Comparison of ENCODE assay signal across 31 mouse cellular contexts in the genomic region with DNA sequence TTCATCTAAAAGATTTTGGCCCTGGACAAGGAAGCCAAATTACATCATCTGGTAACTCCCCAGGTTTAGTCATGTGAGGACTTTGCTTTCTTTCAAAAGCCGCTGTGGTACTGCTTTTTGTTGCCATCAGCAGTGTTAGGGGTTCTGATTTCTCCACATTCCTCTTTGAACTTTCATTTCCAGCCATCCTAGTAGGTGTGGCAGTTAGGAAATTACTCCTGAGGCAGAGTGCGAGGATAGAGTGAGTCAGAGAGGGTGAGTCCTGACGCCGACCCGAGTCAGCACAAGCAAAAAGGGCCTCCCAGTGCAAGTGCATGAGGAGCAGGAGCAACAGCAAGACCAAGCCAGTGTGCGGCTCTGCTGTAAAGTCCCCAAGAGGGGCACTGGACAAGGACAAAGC. TPM values are rescaled to one million over a fixed set of nuclear protein-coding genes. Genes with fewer than 3 reads are reported as not detected.
A peak's percentile ranks its signal among the peaks of the same experiment; 100 is the strongest.
DNase-seq lines count a peak whose midpoint lies in the region; ATAC-seq and TF ChIP-seq lines count a peak whose summit lies in the region.
"Had no signal": no experiment of that assay in that cellular context is flagged by ENCODE, and none has a peak within 500 bp of the region (broad histone marks: within the 10 kb centered on the region; RNA-seq: fewer than 3 reads in every experiment).

No protein-coding gene starts in this region.

- 41% methylated on average over 6 of the region's 6 CpGs for WGBS in small intestine, adult 2 months
- WGBS in hindbrain, postnatal 0 days: 87% methylated on average over 6 of the region's 6 CpGs

- H3K4me1 ChIP-seq in small intestine, adult 2 months (ENCODE audit: control insufficient read depth, insufficient read depth, insufficient read length, low read length): peaks cover 16% of the 10 kb centered on the region; the same call in 1 of the 2 replicates
- H3K4me1 ChIP-seq in hindbrain, postnatal 0 days (ENCODE audit: insufficient read depth, low read length): no peaks in the 10 kb centered on the region
- H3K4me1 ChIP-seq: forebrain, embryonic 10.5 days; hindbrain, embryonic 10.5 days; kidney, embryonic 15.5 days; limb, embryonic 12.5 days; liver, embryonic 12.5 days; neural tube, embryonic 12.5 days; stomach, embryonic 15.5 days had no signal

- no peak for TF ChIP-seq CTCF in small intestine, adult 2 months (IDR thresholded peaks at IDR 0.05; ENCODE audit: extremely low read depth, insufficient read length, insufficient replicate concordance, low read depth, low read length)
- no peak for TF ChIP-seq CTCF in hindbrain, postnatal 0 days (IDR thresholded peaks at IDR 0.05; ENCODE audit: low read depth)

- peak overlapping the region; percentile 93 for H3K27ac ChIP-seq in small intestine, adult 2 months (ENCODE audit: insufficient read depth, low read depth, low read length)
- no peak overlapping the region for H3K27ac ChIP-seq in hindbrain, postnatal 0 days
- H3K27ac ChIP-seq: forebrain, embryonic 10.5 days; hindbrain, embryonic 10.5 days; kidney, embryonic 15.5 days; left cerebral cortex, adult 2 months; limb, embryonic 12.5 days; liver, embryonic 12.5 days; neural tube, embryonic 12.5 days; stomach, embryonic 15.5 days had no signal

- H3K9ac ChIP-seq in hindbrain, postnatal 0 days (replicated peaks; ENCODE audit: low read length): no peak overlapping the region
- H3K9ac ChIP-seq: kidney, embryonic 15.5 days; limb, embryonic 12.5 days; liver, embryonic 12.5 days; liver, postnatal 0 days; neural tube, embryonic 12.5 days; stomach, embryonic 15.5 days had no signal

- DNase-seq in adrenal gland, adult 2 months: peak; percentile 50
- no peak for DNase-seq in adrenal gland, postnatal 14 days
- peak; percentile 48 for DNase-seq in 3134 (ENCODE audit: extremely low read depth, insufficient read length, low spot score)
- DNase-seq in fibroblast of lung, adult 2 months (ENCODE audit: low read depth): peak; percentile 52
- no peak for DNase-seq in T-cell, adult 2 months (ENCODE audit: low spot score)
- DNase-seq in hindbrain, postnatal 0 days (ENCODE audit: low spot score): no peak
- DNase-seq: cerebellum, adult 11 months; cerebellum, adult 9-10 months; cerebellum, postnatal 36 days; heart, postnatal 14 days; kidney, adult 18-20 months; kidney, postnatal 25 days; liver, postnatal 0 days; lung, postnatal 36 days; right cerebral cortex, adult 18-20 months; thymus, postnatal 25 days had no signal

- no peaks in the 10 kb centered on the region for H3K9me3 ChIP-seq in hindbrain, postnatal 0 days (ENCODE audit: low read length)
- H3K9me3 ChIP-seq: forebrain, embryonic 10.5 days; hindbrain, embryonic 10.5 days; kidney, embryonic 15.5 days; limb, embryonic 12.5 days; liver, embryonic 12.5 days; neural tube, embryonic 12.5 days; stomach, embryonic 15.5 days had no signal

- no peak overlapping the region for H3K4me2 ChIP-seq in hindbrain, postnatal 0 days (ENCODE audit: low read depth, low read length)
- H3K4me2 ChIP-seq: kidney, embryonic 15.5 days; limb, embryonic 12.5 days; liver, embryonic 12.5 days; midbrain, embryonic 11.5 days; neural tube, embryonic 12.5 days; stomach, embryonic 15.5 days had no signal

- peaks cover 29% of the 10 kb centered on the region for H3K36me3 ChIP-seq in small intestine, adult 2 months (ENCODE audit: control insufficient read depth, insufficient read depth, low read length)
- peaks cover 11% of the 10 kb centered on the region; the same call in 1 of the 2 replicates for H3K36me3 ChIP-seq in hindbrain, postnatal 0 days (ENCODE audit: insufficient read depth, low read length)

- no peak for ATAC-seq in hindbrain, postnatal 0 days
- ATAC-seq: activated CD4-positive, CD25-positive, alpha-beta regulatory T cell, adult 4 months; CD4-positive, CD25-positive, alpha-beta regulatory T cell, adult 4 months; forebrain, embryonic 16.5 days; hindbrain, embryonic 16.5 days; liver, embryonic 12.5 days; liver, postnatal 0 days; midbrain, embryonic 16.5 days had no signal

- no peak overlapping the region for H3K4me3 ChIP-seq in small intestine, adult 2 months (ENCODE audit: low read depth, low read length)
- H3K4me3 ChIP-seq in hindbrain, postnatal 0 days (ENCODE audit: low read length): no peak overlapping the region
- H3K4me3 ChIP-seq: forebrain, embryonic 10.5 days; hindbrain, embryonic 10.5 days; kidney, embryonic 15.5 days; left cerebral cortex, adult 2 months; limb, embryonic 12.5 days; liver, embryonic 12.5 days; neural tube, embryonic 12.5 days; stomach, embryonic 15.5 days had no signal

- TF ChIP-seq POLR2A in small intestine, adult 2 months (IDR thresholded peaks at IDR 0.05; ENCODE audit: low read depth, low read length): no peak

- no peaks in the 10 kb centered on the region for H3K27me3 ChIP-seq in small intestine, adult 2 months (ENCODE audit: control insufficient read depth, insufficient read depth, low read length)
- no peaks in the 10 kb centered on the region for H3K27me3 ChIP-seq in hindbrain, postnatal 0 days (ENCODE audit: insufficient read depth, low read length)
- H3K27me3 ChIP-seq: kidney, embryonic 15.5 days; limb, embryonic 12.5 days; liver, embryonic 12.5 days; neural tube, embryonic 12.5 days; stomach, embryonic 15.5 days had no signal

RNA-seq across cellular contexts. Expression of gene Farp2, which starts 17.9 kb away (rescaled TPM):
- total RNA-seq in adrenal gland, adult 2 months (2021): 10 to 100 TPM; 17.0 to 21.7 TPM
- polyA plus RNA-seq in adrenal gland, adult 2 months (2012; rRNA removed): 5.2 and 5.9 TPM in 2 replicates
- 17.3 and 19.5 TPM in 2 replicates for total RNA-seq in adrenal gland, postnatal 14 days (2021)
- 4.7 and 13.6 TPM in 2 replicates for polyA plus RNA-seq in small intestine, adult 2 months (2012; rRNA removed)
- total RNA-seq in hindbrain, postnatal 0 days (2014; rRNA removed): 5.5 and 8.8 TPM in 2 replicates
- polyA plus RNA-seq in hindbrain, postnatal 0 days (2015; fragmentation: Nextera tagmentation; extraction: Ambion mirVana): 2.7 and 2.9 TPM in 2 replicates

RNA-seq across cellular contexts. Expression of gene Hdlbp, which starts 51.2 kb away (rescaled TPM):
- total RNA-seq in adrenal gland, adult 2 months (2021): 100 to 1,000 TPM; 314 to 430 TPM
- 40.4 and 51.2 TPM in 2 replicates for polyA plus RNA-seq in adrenal gland, adult 2 months (2012; rRNA removed)
- total RNA-seq in adrenal gland, postnatal 14 days (2021): 321 and 334 TPM in 2 replicates
- polyA plus RNA-seq in small intestine, adult 2 months (2012; rRNA removed): 29.9 and 54.9 TPM in 2 replicates
- 66.0 and 114 TPM in 2 replicates for total RNA-seq in hindbrain, postnatal 0 days (2014; rRNA removed)
- 96.5 and 99.5 TPM in 2 replicates for polyA plus RNA-seq in hindbrain, postnatal 0 days (2015; fragmentation: Nextera tagmentation; extraction: Ambion mirVana)

Comparison
In these comparisons a context has a peak if more than half of its experiments do, and no peak if none do; other contexts are left out.
1. DNase-seq: peak in adrenal gland, adult 2 months (single experiment), 3134 (single experiment) and fibroblast of lung, adult 2 months (single experiment); none in adrenal gland, postnatal 14 days (single experiment), T-cell, adult 2 months (single experiment) and hindbrain, postnatal 0 days (single experiment).